Mouse (Mus musculus) left cerebral cortex, postnatal 4 days (tissue): Measurements from ENCODE around the gene Gm21693. TPM values are rescaled to one million over a fixed set of nuclear protein-coding genes. Genes with fewer than 3 reads are reported as not detected.
"Not testable (repeated sequence)": the region's sequence is repeated elsewhere in the genome, so short reads cannot be mapped to it uniquely, and the experiment has no call there.

Experiments used
- DNase-seq: peaks from one replicate; pipeline ENCODE4 v3.0.0-alpha.2; 2022
- intact Hi-C: fragments of 180-260 bp; cut with DNase I; formaldehyde crosslinking; loops from one replicate; pipeline ENCODE4 v1.15.1; 2025
- total RNA-seq, 2 experiments: library from RNA; stranded (reverse); gene quantifications; 2 replicates each; pipeline ENCODE4 v1.2.3; 2021

Gene Gm21693
- total RNA-seq = not detected

DNA sequence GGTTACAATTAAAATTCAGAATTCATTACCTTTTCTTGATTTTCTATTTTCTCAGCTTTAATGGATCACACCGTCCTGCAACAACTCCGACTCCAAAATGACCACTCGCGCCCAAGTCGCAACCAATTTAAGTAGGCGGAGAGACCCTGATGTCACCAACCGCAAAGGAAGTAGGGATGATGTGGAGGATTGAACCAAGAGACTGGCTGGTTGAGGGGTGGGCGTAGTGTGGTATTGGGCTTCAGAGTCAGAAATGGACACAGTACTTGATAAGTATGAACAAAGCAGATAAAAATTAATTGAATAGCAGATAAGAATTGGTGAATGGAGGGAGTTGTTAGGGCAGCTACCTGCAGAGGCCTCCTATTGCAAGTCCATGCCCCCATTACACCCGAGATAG is at the start of gene Gm21693:
TSS of gene Gm21693 (minus strand) at position 101 of the 400 bp plus-strand sequence.
- DNase-seq, intact Hi-C loops: not testable (repeated sequence)

DNA sequence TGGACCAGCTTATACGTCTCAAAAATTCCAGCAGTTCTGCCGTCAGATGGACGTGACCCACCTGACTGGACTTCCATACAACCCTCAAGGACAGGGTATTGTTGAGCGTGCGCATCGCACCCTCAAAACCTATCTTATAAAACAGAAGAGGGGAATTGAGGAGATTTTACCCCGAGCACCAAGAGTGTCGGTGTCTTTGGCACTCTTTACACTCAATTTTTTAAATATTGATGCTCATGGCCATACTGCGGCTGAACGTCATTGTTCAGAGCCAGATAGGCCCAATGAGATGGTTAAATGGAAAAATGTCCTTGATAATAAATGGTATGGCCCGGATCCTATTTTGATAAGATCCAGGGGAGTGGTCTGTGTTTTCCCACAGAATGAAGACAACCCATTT is 4.5 kb downstream of the Gm21693 start:
- intact Hi-C loops, DNase-seq: not testable (repeated sequence)

DNA sequence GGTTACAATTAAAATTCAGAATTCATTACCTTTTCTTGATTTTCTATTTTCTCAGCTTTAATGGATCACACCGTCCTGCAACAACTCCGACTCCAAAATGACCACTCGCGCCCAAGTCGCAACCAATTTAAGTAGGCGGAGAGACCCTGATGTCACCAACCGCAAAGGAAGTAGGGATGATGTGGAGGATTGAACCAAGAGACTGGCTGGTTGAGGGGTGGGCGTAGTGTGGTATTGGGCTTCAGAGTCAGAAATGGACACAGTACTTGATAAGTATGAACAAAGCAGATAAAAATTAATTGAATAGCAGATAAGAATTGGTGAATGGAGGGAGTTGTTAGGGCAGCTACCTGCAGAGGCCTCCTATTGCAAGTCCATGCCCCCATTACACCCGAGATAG is 38.8 kb downstream of the Gm21693 start, which contains the start of gene Gm21677:
TSS of gene Gm21677 (minus strand) at position 101 of the 400 bp plus-strand sequence.
- intact Hi-C loops, DNase-seq: not testable (repeated sequence)

Other genes starting within 250 kb of the Gm21693 start
- not detected for gene Gm21677, start 38.9 kb downstream of the Gm21693 start, total RNA-seq
- gene Gm21704, start 64.8 kb upstream of the Gm21693 start, total RNA-seq = not detected
- not detected for gene Gm21708, start 64.8 kb upstream of the Gm21693 start, total RNA-seq